Mouse (Mus musculus): ENCODE results near the gene Cd80. TPM values are rescaled to one million over a fixed set of nuclear protein-coding genes. Genes with fewer than 3 reads are reported as not detected.

Gene Cd80
- total and polyA plus RNA-seq, 3 experiments, result 0.04 to 0.38 TPM; not detected in 1

DNA sequence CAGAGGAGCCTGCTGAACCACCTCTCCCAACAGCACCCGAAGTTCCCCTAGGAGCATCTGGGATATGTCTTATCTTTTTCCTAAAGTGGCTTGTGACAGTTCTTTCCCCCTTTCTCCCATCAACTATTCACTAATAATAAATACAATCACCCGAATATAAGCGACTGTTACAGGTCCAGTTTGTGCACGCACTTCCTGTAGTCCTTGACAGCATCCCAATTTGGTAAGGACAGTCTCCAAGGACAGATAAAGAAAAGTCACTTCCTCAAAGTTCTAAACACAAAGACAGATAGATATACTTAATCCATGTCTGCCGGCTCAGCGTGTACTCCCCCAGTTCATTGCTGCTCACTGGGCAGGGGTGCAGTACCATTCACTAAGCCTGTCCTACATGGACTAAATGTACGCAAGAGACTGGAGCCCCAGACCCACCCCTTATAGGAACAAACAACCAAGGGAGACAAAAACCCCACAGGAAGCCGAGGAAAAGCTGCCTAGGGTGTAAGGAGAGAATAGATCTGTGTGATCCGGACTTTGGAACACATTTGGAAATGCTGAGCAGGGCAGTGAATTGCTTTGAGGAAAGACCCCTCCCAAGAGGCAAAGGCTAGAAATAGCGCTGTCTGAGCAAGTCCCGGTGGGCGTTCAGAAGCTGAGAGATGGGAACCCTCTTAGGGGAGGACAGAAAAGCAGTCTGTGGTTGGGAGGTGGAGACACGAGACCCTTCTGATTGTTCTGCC lies 23.7 kb upstream of the Cd80 start:
- H3K27ac ChIP-seq (ENCODE audit: control insufficient read depth, low read depth, low read length), result no peak overlapping the region
- peaks cover 0 to 14% of the 10 kb centered on the region in 2 experiments; a peak in 2 of 4 replicates for H3K36me3 ChIP-seq (ENCODE audit: control insufficient read depth in 1 of 2, insufficient read depth in 2 of 2, low read length in 2 of 2)
- TF ChIP-seq ZKSCAN1 (IDR thresholded peaks at IDR 0.05; ENCODE audit: low read depth, low read length) (no peak), TAL1 (IDR thresholded peaks at IDR 0.05; ENCODE audit: low read length) (no peak), MXI1 (IDR thresholded peaks at IDR 0.05; ENCODE audit: low read depth, low read length) (no peak), UBTF (IDR thresholded peaks at IDR 0.05; ENCODE audit: borderline replicate concordance, insufficient read depth, low read depth, low read length) (no peak), ZC3H11A (IDR thresholded peaks at IDR 0.05; ENCODE audit: low read depth, low read length) (no peak), ELF1 (IDR thresholded peaks at IDR 0.05; ENCODE audit: low read depth, low read length) (peak; percentile 52; the same call in 1 of the 2 replicates), USF1 (IDR thresholded peaks at IDR 0.05; ENCODE audit: low read depth, low read length) (no peak), NELFE (IDR thresholded peaks at IDR 0.05; ENCODE audit: low read depth, low read length) (no peak), MYC (IDR thresholded peaks at IDR 0.05; ENCODE audit: low read depth, low read length) (no peak), POLR2AphosphoS5 (IDR thresholded peaks at IDR 0.05; ENCODE audit: borderline replicate concordance, low read depth, low read length) (no peak), GATA1 (IDR thresholded peaks at IDR 0.05; ENCODE audit: low read depth, low read length) (peak; percentile 53), HCFC1 (IDR thresholded peaks at IDR 0.05; ENCODE audit: low read depth, low read length) (no peak), ETS1 (IDR thresholded peaks at IDR 0.05; ENCODE audit: low read depth, low read length) (peak; percentile 24; the same call in 1 of the 2 replicates), MAZ (IDR thresholded peaks at IDR 0.05; ENCODE audit: low read depth, low read length) (no peak), POLR2AphosphoS2 (IDR thresholded peaks at IDR 0.05; ENCODE audit: low read length) (no peak), EP300 (IDR thresholded peaks at IDR 0.05; ENCODE audit: low read depth in 1 of 2, low read length in 2 of 2) (peak; percentile 36 to 40; a peak in 2 of 4 replicates), NRF1 (IDR thresholded peaks at IDR 0.05; ENCODE audit: insufficient read depth, low read depth, low read length, poor library complexity, severe bottlenecking) (no peak)
- peak overlapping the region in 1 of 2 experiments; percentile 3; a peak in 1 of 4 replicates for H3K4me3 ChIP-seq (ENCODE audit: control insufficient read depth in 1 of 2, insufficient read depth in 1 of 2, low read depth in 2 of 2, low read length in 2 of 2)
- H3K79me2 ChIP-seq (ENCODE audit: control insufficient read depth, insufficient read depth, low read length, poor library complexity), result no peaks in the 10 kb centered on the region
- H3K27me3 ChIP-seq (ENCODE audit: control insufficient read depth in 1 of 2, insufficient read depth in 2 of 2, low read length in 2 of 2), result peaks cover 0 to 2% of the 10 kb centered on the region in 2 experiments; a peak in 1 of 4 replicates
- no peaks in the 10 kb centered on the region for H3K9me3 ChIP-seq (replicated peaks; ENCODE audit: insufficient read depth, low read length)
- H3K4me1 ChIP-seq (ENCODE audit: control insufficient read depth in 1 of 2, insufficient read depth in 2 of 2, low read length in 2 of 2), result peaks cover 0 to 27% of the 10 kb centered on the region in 2 experiments; a peak in 3 of 4 replicates
- peak; percentile 53 for DNase-seq (ENCODE audit: low read depth, low spot score)
- peak overlapping the region; percentile 13 for H3K9ac ChIP-seq (ENCODE audit: control insufficient read depth, low read depth, low read length, poor library complexity, severe bottlenecking)
